In genomic region chr10:19947901-19948300, GRCm38 (mm10) we compare ENCODE assay signal across 17 mouse cellular contexts.
"Had no signal": no experiment of that assay in that cellular context is flagged by ENCODE, and none has a peak within 500 bp of the region (broad histone marks: within the 10 kb centered on the region; RNA-seq: fewer than 3 reads in every experiment).

No protein-coding gene starts in this region.

- H3K9ac ChIP-seq: lung, embryonic 14.5 days; midbrain, embryonic 13.5 days; midbrain, embryonic 15.5 days; neural tube, embryonic 13.5 days; neural tube, embryonic 15.5 days had no signal

- ATAC-seq: midbrain, embryonic 13.5 days; midbrain, embryonic 15.5 days had no signal

- DNase-seq: lung, adult 18-20 months; lung, embryonic 14.5 days; lung, postnatal 10 days; lung, postnatal 4 days; retina, postnatal 1 day; right cerebral cortex, adult 18-20 months; right cerebral cortex, postnatal 25 days; right cerebral cortex, postnatal 4 days; spleen, adult 18-20 months; thymus, adult 18-20 months; thymus, postnatal 14 days had no signal

- H3K9me3 ChIP-seq: midbrain, embryonic 10.5 days; midbrain, embryonic 13.5 days; midbrain, embryonic 15.5 days; neural tube, embryonic 13.5 days; neural tube, embryonic 15.5 days had no signal

- H3K4me1 ChIP-seq: midbrain, embryonic 10.5 days; midbrain, embryonic 13.5 days; midbrain, embryonic 15.5 days; neural tube, embryonic 13.5 days; neural tube, embryonic 15.5 days had no signal

- H3K36me3 ChIP-seq: midbrain, embryonic 10.5 days; midbrain, embryonic 13.5 days; midbrain, embryonic 15.5 days; neural tube, embryonic 13.5 days; neural tube, embryonic 15.5 days had no signal

- H3K4me2 ChIP-seq: lung, embryonic 14.5 days; midbrain, embryonic 13.5 days; midbrain, embryonic 15.5 days; neural tube, embryonic 13.5 days; neural tube, embryonic 15.5 days had no signal

- H3K27ac ChIP-seq: midbrain, embryonic 10.5 days; midbrain, embryonic 13.5 days; midbrain, embryonic 15.5 days; neural tube, embryonic 13.5 days; neural tube, embryonic 15.5 days had no signal

- H3K27me3 ChIP-seq: midbrain, embryonic 13.5 days; midbrain, embryonic 15.5 days; neural tube, embryonic 13.5 days; neural tube, embryonic 15.5 days had no signal

- H3K4me3 ChIP-seq: midbrain, embryonic 10.5 days; midbrain, embryonic 13.5 days; midbrain, embryonic 15.5 days; myocyte; neural tube, embryonic 13.5 days; neural tube, embryonic 15.5 days had no signal
